ENCODE assay signal across 22 mouse cellular contexts in the genomic region with DNA sequence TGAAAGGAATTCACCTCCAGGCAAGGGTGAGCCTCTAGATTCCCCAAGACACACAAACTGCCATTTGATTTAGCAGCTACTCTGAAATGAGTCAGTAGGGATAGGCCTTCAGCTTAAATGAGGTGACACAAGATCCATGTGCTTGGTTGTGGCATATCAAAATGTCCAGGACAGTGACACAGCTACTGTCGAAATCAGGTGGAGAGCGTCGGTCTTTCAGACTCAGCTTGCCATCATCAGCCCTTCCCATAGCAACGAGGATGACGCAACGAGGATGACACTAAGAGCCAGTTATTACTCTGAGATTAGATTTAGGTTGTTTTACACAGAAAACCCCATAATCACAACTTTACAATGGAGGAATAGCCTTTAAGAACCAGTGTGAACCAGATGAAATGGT. TPM values are rescaled to one million over a fixed set of nuclear protein-coding genes. Genes with fewer than 3 reads are reported as not detected.
"Had no signal": no experiment of that assay in that cellular context is flagged by ENCODE, and none has a peak within 500 bp of the region (broad histone marks: within the 10 kb centered on the region; RNA-seq: fewer than 3 reads in every experiment).

No protein-coding gene starts in this region.

- H3K27ac ChIP-seq: heart, embryonic 13.5 days; heart, embryonic 15.5 days; hindbrain, embryonic 10.5 days; hindbrain, embryonic 12.5 days; hindbrain, embryonic 14.5 days; intestine, embryonic 15.5 days; layer of hippocampus, adult 2 months; left cerebral cortex, adult 2 months; limb, embryonic 13.5 days; limb, embryonic 15.5 days; liver, embryonic 13.5 days; liver, embryonic 15.5 days had no signal

- H3K4me3 ChIP-seq: heart, embryonic 13.5 days; heart, embryonic 15.5 days; hindbrain, embryonic 10.5 days; hindbrain, embryonic 12.5 days; intestine, embryonic 15.5 days; layer of hippocampus, adult 2 months; left cerebral cortex, adult 2 months; limb, embryonic 13.5 days; limb, embryonic 15.5 days; liver, embryonic 13.5 days; liver, embryonic 15.5 days had no signal

- H3K4me1 ChIP-seq: heart, embryonic 15.5 days; intestine, embryonic 15.5 days; liver, embryonic 13.5 days; liver, embryonic 15.5 days had no signal

- H3K9me3 ChIP-seq: heart, embryonic 13.5 days; heart, embryonic 15.5 days; hindbrain, embryonic 10.5 days; hindbrain, embryonic 12.5 days; intestine, embryonic 15.5 days; limb, embryonic 13.5 days; limb, embryonic 15.5 days; liver, embryonic 13.5 days; liver, embryonic 15.5 days had no signal

- H3K36me3 ChIP-seq: heart, embryonic 13.5 days; heart, embryonic 15.5 days; hindbrain, embryonic 10.5 days; hindbrain, embryonic 12.5 days; intestine, embryonic 15.5 days; limb, embryonic 13.5 days; limb, embryonic 15.5 days; liver, embryonic 13.5 days; liver, embryonic 15.5 days had no signal

- H3K27me3 ChIP-seq: heart, embryonic 15.5 days; hindbrain, embryonic 12.5 days; intestine, embryonic 15.5 days; limb, embryonic 15.5 days; liver, embryonic 13.5 days; liver, embryonic 15.5 days had no signal

- DNase-seq: gastrocnemius, postnatal 14 days; gastrocnemius, postnatal 36 days; heart, adult 18-20 months; heart, postnatal 4 days; kidney, adult 18-20 months; kidney, adult 8-10 months; kidney, postnatal 10 days; kidney, postnatal 25 days; kidney, postnatal 4 days; liver, embryonic 13.5 days had no signal

RNA-seq across cellular contexts. Expression of gene Rnf182, which starts 14.5 kb away (rescaled TPM):
- total RNA-seq: heart, adult 18-20 months had no signal
- polyA plus RNA-seq: inflammation-experienced regulatory T-cells, adult 6 months; liver, embryonic 15.5 days had no signal
